Mouse (Mus musculus) thymus, adult 2 months (tissue): ENCODE measurements around the gene Depdc5.

Experiments
- CTCF ChIP-seq: fragments of 200-500 bp; IDR thresholded peaks from 2 replicates; pipeline ENCODE4 v1.5.1; 2012; ENCODE audit warnings: mild to moderate bottlenecking, control low read depth, low read length, moderate library complexity, borderline replicate concordance; ENCODE audit not compliant: control insufficient read depth, poor library complexity, insufficient read depth; ENCODE audit errors: extremely low read depth
- POLR2A ChIP-seq: fragments of 200-500 bp; IDR thresholded peaks from 2 replicates; pipeline ENCODE4 v1.6.1; 2012; ENCODE audit warnings: mild to moderate bottlenecking, low read length, control low read depth, moderate library complexity; ENCODE audit not compliant: control insufficient read depth, poor library complexity, insufficient read depth; ENCODE audit errors: extremely low read depth

- TF ChIP-seq CTCF: no peak
- no peak for TF ChIP-seq POLR2A
Observed at GRCm38 (mm10) chr5:33006670-33007069, 143.2 kb downstream of the Depdc5 start.
